ENCODE assay signal across 9 mouse cellular contexts in the genomic region with DNA sequence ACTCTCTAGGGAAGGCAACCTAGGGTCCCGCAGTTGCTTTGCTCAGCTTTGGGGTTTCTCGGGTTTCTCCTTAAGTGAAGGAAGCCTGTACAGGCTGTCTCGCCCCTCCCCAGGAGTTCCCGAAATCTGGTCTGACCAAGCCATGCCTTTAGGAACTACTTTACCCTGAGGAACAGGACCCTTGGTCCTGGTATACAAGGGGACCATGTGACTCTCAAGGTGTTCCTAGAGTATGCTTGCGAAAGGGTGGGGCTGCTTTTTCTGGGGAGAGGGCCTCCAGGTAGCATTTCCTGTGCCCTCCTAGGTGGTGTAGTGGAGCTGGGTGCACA. TPM values are rescaled to one million over a fixed set of nuclear protein-coding genes. Genes with fewer than 3 reads are reported as not detected.
DNase-seq lines count a peak whose midpoint lies in the region; ATAC-seq and TF ChIP-seq lines count a peak whose summit lies in the region.
"Had no signal": no experiment of that assay in that cellular context is flagged by ENCODE, and none has a peak within 500 bp of the region (broad histone marks: within the 10 kb centered on the region; RNA-seq: fewer than 3 reads in every experiment).

No protein-coding gene starts in this region.

- 6% methylated on average over 5 of the region's 5 CpGs for WGBS in heart, postnatal 0 days

- H3K36me3 ChIP-seq in erythroblast, embryonic 14.5 days (ENCODE audit: control insufficient read depth) = no peaks in the 10 kb centered on the region; the same call in 1 of the 2 replicates
- peaks cover 11% of the 10 kb centered on the region for H3K36me3 ChIP-seq in heart, postnatal 0 days (replicated peaks; ENCODE audit: control insufficient read depth, insufficient read depth, low read length)

- TF ChIP-seq CTCF in heart, postnatal 0 days (IDR thresholded peaks at IDR 0.05; ENCODE audit: low read depth) = no peak

- H3K4me1 ChIP-seq in erythroblast, embryonic 14.5 days (ENCODE audit: control insufficient read depth) = peaks cover 31% of the 10 kb centered on the region
- H3K4me1 ChIP-seq in heart, postnatal 0 days (ENCODE audit: control insufficient read depth, insufficient read depth) = peaks cover 6% of the 10 kb centered on the region; the same call in 1 of the 2 replicates

- peak overlapping the region; percentile 75 for H3K4me3 ChIP-seq in erythroblast, embryonic 14.5 days (replicated peaks)
- peak overlapping the region; percentile 72 for H3K4me3 ChIP-seq in heart, postnatal 0 days (ENCODE audit: low read depth, low read length)

- no peak for TF ChIP-seq EP300 in heart, postnatal 0 days (IDR thresholded peaks at IDR 0.05; ENCODE audit: low read depth)

- no peaks in the 10 kb centered on the region for H3K27me3 ChIP-seq in erythroblast, embryonic 14.5 days (ENCODE audit: control insufficient read depth)
- H3K27me3 ChIP-seq in heart, postnatal 0 days (ENCODE audit: control insufficient read depth, insufficient read depth, low read length) = no peaks in the 10 kb centered on the region

- no peaks in the 10 kb centered on the region for H3K9me3 ChIP-seq in erythroblast, embryonic 14.5 days (ENCODE audit: control insufficient read depth, low read length)
- no peaks in the 10 kb centered on the region for H3K9me3 ChIP-seq in heart, postnatal 0 days (replicated peaks; ENCODE audit: control insufficient read depth, low read length)

- no peak for DNase-seq in heart, postnatal 0 days (ENCODE audit: low spot score)
- peak; percentile 22 for DNase-seq in lung, postnatal 25 days (ENCODE audit: low spot score)
- DNase-seq in ovary, postnatal 10 days (ENCODE audit: low spot score) = no peak
- no peak for DNase-seq in right cerebral cortex, postnatal 10 days (ENCODE audit: low spot score in 2 of 2)
- DNase-seq in kidney, postnatal 4 days = no peak

- ATAC-seq in erythroblast, adult 5-6 weeks (replicated peaks; ENCODE audit: low FRiP score, poor library complexity, severe bottlenecking) = no peak
- peak; percentile 5 for ATAC-seq in CD4-positive, CD25-positive, alpha-beta regulatory T cell, adult 4 months
- no peak for ATAC-seq in heart, postnatal 0 days (ENCODE audit: insufficient read depth, low read depth)

- no peak overlapping the region for H3K27ac ChIP-seq in heart, postnatal 0 days (ENCODE audit: low read depth)

- peak overlapping the region; percentile 86 for H3K4me2 ChIP-seq in heart, postnatal 0 days (ENCODE audit: low read depth, low read length)

- peak overlapping the region; percentile 68 for H3K9ac ChIP-seq in heart, postnatal 0 days (replicated peaks; ENCODE audit: low read depth, low read length)

RNA-seq across cellular contexts. Expression of a gene that starts 9.7 kb away (rescaled TPM):
- polyA plus RNA-seq in erythroblast, embryonic 14.5 days (2012) = 0.14 and 0.39 TPM in 2 replicates
- total RNA-seq in erythroblast, adult 5-6 weeks (2015; ENCODE audit: low replicate concordance) = 12.5 and 23.4 TPM in 2 replicates
- 9.2 and 25.3 TPM in 2 replicates for total RNA-seq in erythroblast, adult 5-6 weeks (2017; ENCODE audit: low replicate concordance)
- 10 to 100 TPM; 69.1 to 90.2 TPM for polyA plus RNA-seq in CD4-positive, CD25-positive, alpha-beta regulatory T cell, adult 4 months (2017; shearing (Covaris generic))
- 265 and 332 TPM in 2 replicates for total RNA-seq in heart, postnatal 0 days (2014; rRNA removed; ENCODE audit: low replicate concordance)
- polyA plus RNA-seq in heart, postnatal 0 days (2015; fragmentation: Nextera tagmentation; extraction: Ambion mirVana) = 344 and 349 TPM in 2 replicates

RNA-seq across cellular contexts. Expression of a gene that starts 10.4 kb away (rescaled TPM):
- polyA plus RNA-seq in erythroblast, embryonic 14.5 days (2012) = 0.14 TPM in 1 of 2 replicates, not detected in the other
- total RNA-seq in erythroblast, adult 5-6 weeks (2015; ENCODE audit: low replicate concordance) = 0.84 and 3.3 TPM in 2 replicates
- 1.2 and 7.9 TPM in 2 replicates for total RNA-seq in erythroblast, adult 5-6 weeks (2017; ENCODE audit: low replicate concordance)
- polyA plus RNA-seq in CD4-positive, CD25-positive, alpha-beta regulatory T cell, adult 4 months (2017; shearing (Covaris generic)) = 1 to 10 TPM; 2.4 to 3.7 TPM
- 8.1 and 11.8 TPM in 2 replicates for total RNA-seq in heart, postnatal 0 days (2014; rRNA removed; ENCODE audit: low replicate concordance)
- polyA plus RNA-seq in heart, postnatal 0 days (2015; fragmentation: Nextera tagmentation; extraction: Ambion mirVana) = 8.5 and 8.7 TPM in 2 replicates

RNA-seq across cellular contexts. Expression of a gene that starts 11.4 kb away (rescaled TPM):
- 0.30 and 0.58 TPM in 2 replicates for polyA plus RNA-seq in erythroblast, embryonic 14.5 days (2012)
- 2.1 and 2.5 TPM in 2 replicates for total RNA-seq in erythroblast, adult 5-6 weeks (2015; ENCODE audit: low replicate concordance)
- total RNA-seq in erythroblast, adult 5-6 weeks (2017; ENCODE audit: low replicate concordance) = 1.6 TPM in 1 of 2 replicates, not detected in the other
- polyA plus RNA-seq in CD4-positive, CD25-positive, alpha-beta regulatory T cell, adult 4 months (2017; shearing (Covaris generic)) = 10 to 100 TPM; 28.7 to 33.1 TPM
- total RNA-seq in heart, postnatal 0 days (2014; rRNA removed; ENCODE audit: low replicate concordance) = 9.2 and 53.7 TPM in 2 replicates
- 31.2 and 33.1 TPM in 2 replicates for polyA plus RNA-seq in heart, postnatal 0 days (2015; fragmentation: Nextera tagmentation; extraction: Ambion mirVana)

RNA-seq across cellular contexts. Expression of a gene that starts 23.7 kb away (rescaled TPM):
- 1.0 and 2.8 TPM in 2 replicates for polyA plus RNA-seq in erythroblast, embryonic 14.5 days (2012)
- 6.1 TPM in 1 of 2 replicates, not detected in the other for total RNA-seq in erythroblast, adult 5-6 weeks (2015; ENCODE audit: low replicate concordance)
- total RNA-seq in erythroblast, adult 5-6 weeks (2017; ENCODE audit: low replicate concordance) = 2.1 TPM in 1 of 2 replicates, not detected in the other
- 1 to 10 TPM; 6.0 to 7.6 TPM for polyA plus RNA-seq in CD4-positive, CD25-positive, alpha-beta regulatory T cell, adult 4 months (2017; shearing (Covaris generic))
- 64.2 and 79.4 TPM in 2 replicates for total RNA-seq in heart, postnatal 0 days (2014; rRNA removed; ENCODE audit: low replicate concordance)
- 158 and 164 TPM in 2 replicates for polyA plus RNA-seq in heart, postnatal 0 days (2015; fragmentation: Nextera tagmentation; extraction: Ambion mirVana)

RNA-seq across cellular contexts. Expression of a gene that starts 28.7 kb away (rescaled TPM):
- not detected in 2 replicates for polyA plus RNA-seq in erythroblast, embryonic 14.5 days (2012)
- not detected in 2 replicates for total RNA-seq in erythroblast, adult 5-6 weeks (2015; ENCODE audit: low replicate concordance)
- total RNA-seq in erythroblast, adult 5-6 weeks (2017; ENCODE audit: low replicate concordance) = not detected in 2 replicates
- not detected for polyA plus RNA-seq in CD4-positive, CD25-positive, alpha-beta regulatory T cell, adult 4 months (2017; shearing (Covaris generic))
- 0.61 TPM in 1 of 2 replicates, not detected in the other for total RNA-seq in heart, postnatal 0 days (2014; rRNA removed; ENCODE audit: low replicate concordance)
- polyA plus RNA-seq in heart, postnatal 0 days (2015; fragmentation: Nextera tagmentation; extraction: Ambion mirVana) = 0.16 and 0.25 TPM in 2 replicates
- total RNA-seq: common myeloid progenitor, adult 5-6 weeks had no signal

Comparison
In these comparisons a context has a peak if more than half of its experiments do, and no peak if none do; other contexts are left out.
1. RNA of a gene that starts 9.7 kb away (polyA plus RNA-seq): 344 to 349 TPM in heart, postnatal 0 days and 69.1 to 90.2 TPM in CD4-positive, CD25-positive, alpha-beta regulatory T cell, adult 4 months; 0.14 to 0.39 TPM in erythroblast, embryonic 14.5 days; every median in the first group is over 10 times any median in the second.
2. RNA of a gene that starts 11.4 kb away (polyA plus RNA-seq): 28.7 to 33.1 TPM in CD4-positive, CD25-positive, alpha-beta regulatory T cell, adult 4 months and 31.2 to 33.1 TPM in heart, postnatal 0 days; 0.30 to 0.58 TPM in erythroblast, embryonic 14.5 days; every median in the first group is over 10 times any median in the second.